Mouse (Mus musculus) neutrophil, adult 5-6 weeks (primary cell): ENCODE results near the gene Serpinb7. TPM values are rescaled to one million over a fixed set of nuclear protein-coding genes. Genes with fewer than 3 reads are reported as not detected.

Experiments used
- ATAC-seq: fragments of 151-379, 151-347 bp; 2 replicates; pipeline ENCODE4 v1.8.0; 2017; ENCODE audit warnings: mild to moderate bottlenecking, moderate TSS enrichment; ENCODE audit not compliant: insufficient number of reproducible peaks, poor library complexity, low FRiP score, severe bottlenecking; ENCODE audit errors: extremely low read depth
- total RNA-seq: library from RNA; stranded (forward); fragments of 200-1000 nt; gene quantifications from 2 replicates; pipeline ENCODE4 v1.2.3, GENCODE M21; 2017

Gene Serpinb7
- total RNA-seq, 1 experiment from 2014 or later, result 1.6 TPM

DNA sequence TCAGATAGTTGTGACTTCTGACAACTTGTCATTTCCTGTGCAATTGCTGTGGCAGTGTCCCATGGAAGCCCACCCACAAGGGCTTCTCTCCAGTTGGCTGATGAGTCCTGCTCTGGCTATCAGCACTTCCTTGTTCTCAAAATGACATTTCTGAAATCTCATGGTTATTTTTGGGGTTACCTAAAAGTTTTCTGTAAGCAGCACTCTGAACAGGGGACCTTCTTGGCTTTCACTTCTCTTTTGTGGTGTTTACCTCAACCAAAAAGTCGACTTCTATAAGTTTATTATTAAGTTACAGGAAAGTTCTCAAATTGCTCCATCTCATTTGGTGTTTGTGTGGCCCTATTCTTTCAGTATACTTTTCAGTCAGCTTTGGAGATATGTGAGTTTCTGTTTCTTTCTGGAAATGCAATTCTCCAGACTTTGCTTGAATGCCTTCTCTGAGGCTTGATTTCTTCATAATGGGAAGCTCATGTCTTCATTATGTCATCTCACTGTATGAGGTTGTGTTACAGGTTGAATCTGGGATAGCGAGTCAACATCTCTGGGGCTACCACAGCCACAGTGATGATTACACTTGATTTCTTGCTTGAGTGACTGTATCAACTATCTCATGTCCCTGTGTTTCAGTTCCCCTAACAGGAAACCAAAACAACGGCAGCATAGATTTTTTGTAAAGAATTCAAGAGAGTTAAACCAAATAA, 47.9 kb downstream of the Serpinb7 start:
- peak; percentile 87 for ATAC-seq

- ATAC-seq, result no peak
Observed at GRCm38 (mm10) chr1:107479909-107480308, 80.5 kb downstream of the Serpinb7 start.

- peak; percentile 97 for ATAC-seq
Observed at GRCm38 (mm10) chr1:107481452-107481851, 82.0 kb downstream of the Serpinb7 start.

- ATAC-seq, result no peak
Observed at GRCm38 (mm10) chr1:107489577-107489976, 90.1 kb downstream of the Serpinb7 start.

DNA sequence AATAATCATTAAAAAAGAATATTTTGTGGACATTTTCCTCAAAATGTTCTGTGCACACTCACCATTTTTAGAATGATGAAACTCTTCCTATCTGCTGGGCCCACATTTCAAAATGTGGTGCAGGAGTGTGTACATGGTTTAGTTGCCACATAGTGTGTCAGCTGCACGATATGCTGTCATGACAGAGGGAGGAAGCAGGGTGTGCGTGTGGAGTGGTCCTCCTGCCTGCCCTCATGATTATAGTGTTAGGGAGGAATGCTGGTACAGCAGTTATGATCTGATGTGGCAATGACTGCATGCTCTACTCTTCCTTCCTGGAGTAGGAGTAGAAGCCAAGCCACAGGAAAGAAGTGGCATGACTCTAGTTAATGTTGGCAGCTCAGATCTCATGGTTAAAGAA, 97.3 kb downstream of the Serpinb7 start:
- peak; percentile 85 for ATAC-seq

- 0 out of 2 replicates have a peak, but pooled peaks have one; percentile 54 for ATAC-seq
Observed at GRCm38 (mm10) chr1:107502025-107502424, 102.6 kb downstream of the Serpinb7 start.

Other genes starting within 250 kb of the Serpinb7 start
- gene Serpinb3b, start 121.3 kb upstream of the Serpinb7 start, total RNA-seq, result not detected in 2 replicates
- not detected in 2 replicates for gene Serpinb3c, start 121.3 kb upstream of the Serpinb7 start, total RNA-seq
- 0.25 and 1.4 TPM in 2 replicates for gene Serpinb11, start 38.5 kb upstream of the Serpinb7 start, total RNA-seq
- 0.61 and 1.5 TPM in 2 replicates for gene Serpinb2, start 111.8 kb downstream of the Serpinb7 start, total RNA-seq
- 1.7 and 3.3 TPM in 2 replicates for gene Serpinb8, start 190.4 kb downstream of the Serpinb7 start, total RNA-seq